Comparison of ENCODE assay signal across 27 mouse cellular contexts in the genomic region with DNA sequence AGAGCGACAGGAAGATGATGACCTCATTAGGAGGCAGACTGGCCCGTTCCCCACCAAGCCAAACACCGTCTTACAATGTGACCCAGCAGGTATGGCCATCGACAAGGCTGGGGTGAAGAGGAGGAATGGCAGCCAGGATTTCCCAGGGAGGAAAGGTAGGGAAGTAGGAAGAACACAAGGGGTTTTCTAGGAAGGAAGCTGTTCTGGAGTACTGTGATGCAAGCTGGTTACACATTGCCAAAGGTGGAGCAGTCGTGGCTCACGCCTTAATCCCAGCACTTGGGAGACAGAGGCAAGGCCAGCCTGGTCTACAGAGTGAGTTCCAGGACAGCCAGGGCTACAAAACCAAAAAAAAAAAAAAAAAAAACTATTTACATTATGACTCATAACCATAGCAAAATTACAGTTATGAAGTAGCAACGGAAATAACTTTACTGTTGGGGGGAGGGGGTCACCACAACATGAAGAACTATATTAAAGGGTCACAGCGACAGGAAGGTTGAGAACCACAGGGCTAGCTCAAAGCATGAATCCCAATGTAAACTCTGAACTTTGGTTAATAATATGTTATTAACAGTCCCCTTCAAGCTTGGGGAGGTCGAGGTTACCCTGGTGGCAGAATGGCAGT.
DNase-seq lines count a peak whose midpoint lies in the region; TF ChIP-seq lines count a peak whose summit lies in the region.
"Had no signal": no experiment of that assay in that cellular context is flagged by ENCODE, and none has a peak within 500 bp of the region (broad histone marks: within the 10 kb centered on the region; RNA-seq: fewer than 3 reads in every experiment).

No protein-coding gene starts in this region.

- H3K79me3 ChIP-seq in C2C12 (ENCODE audit: low read depth), result no peaks in the 10 kb centered on the region

- DNase-seq in lung, adult 18-20 months, result peak; percentile 8 to 23
- no peak for DNase-seq in lung, postnatal 10 days
- DNase-seq in NIH3T3 (ENCODE audit: low read depth), result peak; percentile 26
- peak; percentile 34 to 58 for DNase-seq in natural killer cell, adult 2 months (ENCODE audit: low spot score in 2 of 2)
- DNase-seq in spleen, adult 12 weeks (ENCODE audit: low spot score), result no peak
- no peak for DNase-seq in gastrocnemius, adult 18-20 months (ENCODE audit: low spot score)
- no peak for DNase-seq in embryo, embryonic 9.5 days (ENCODE audit: extremely low spot score)
- DNase-seq: adrenal gland, adult 8-10 months; B cell, adult 2 months; cerebellum, adult 11-12 months; cerebellum, postnatal 14 days; heart, adult 18-20 months; heart, postnatal 14 days; kidney, adult 18-20 months; retina, postnatal 1 day; right cerebral cortex, postnatal 25 days had no signal

- no peak overlapping the region for H3ac ChIP-seq in C2C12 (ENCODE audit: control insufficient read depth, insufficient read length, low read depth)

- no peak overlapping the region for H3K4me3 ChIP-seq in C2C12 (ENCODE audit: insufficient read depth, poor library complexity, severe bottlenecking)
- H3K4me3 ChIP-seq: embryonic facial prominence, embryonic 13.5 days; erythroblast, embryonic 14.5 days; forebrain, embryonic 12.5 days; heart, embryonic 13.5 days; left cerebral cortex, adult 2 months; limb, embryonic 15.5 days; liver, embryonic 15.5 days; midbrain, embryonic 12.5 days; neural tube, embryonic 12.5 days; stomach, embryonic 15.5 days had no signal

- no peak for TF ChIP-seq CTCF in C2C12 (IDR thresholded peaks at IDR 0.05; ENCODE audit: control insufficient read depth, insufficient read depth, insufficient read length)

- no peaks in the 10 kb centered on the region for H3K36me3 ChIP-seq in C2C12 (ENCODE audit: control insufficient read depth, insufficient read depth)
- H3K36me3 ChIP-seq: embryonic facial prominence, embryonic 13.5 days; forebrain, embryonic 12.5 days; heart, embryonic 13.5 days; limb, embryonic 15.5 days; liver, embryonic 15.5 days; midbrain, embryonic 12.5 days; neural tube, embryonic 12.5 days; stomach, embryonic 15.5 days had no signal

- no peaks in the 10 kb centered on the region for H3K79me2 ChIP-seq in C2C12 (ENCODE audit: control insufficient read depth, insufficient read depth)

- no peaks in the 10 kb centered on the region for H3K27me3 ChIP-seq in C2C12 (ENCODE audit: control insufficient read depth, insufficient read depth, insufficient read length)
- H3K27me3 ChIP-seq: embryonic facial prominence, embryonic 13.5 days; forebrain, embryonic 12.5 days; heart, embryonic 13.5 days; limb, embryonic 15.5 days; liver, embryonic 15.5 days; midbrain, embryonic 12.5 days; neural tube, embryonic 12.5 days; stomach, embryonic 15.5 days had no signal

TF ChIP-seq in C2C12, 6 proteins besides CTCF, POLR2A, EP300 and RAD21:
- no peak for TF ChIP-seq MYOD1 (IDR thresholded peaks at IDR 0.05; ENCODE audit: control insufficient read depth, insufficient read length, low read depth)
- TF ChIP-seq MYOG (IDR thresholded peaks at IDR 0.05; ENCODE audit: control insufficient read depth, extremely low read depth, insufficient read length), result no peak
- peak; percentile 33 for TF ChIP-seq CEBPB (IDR thresholded peaks at IDR 0.05; ENCODE audit: low read depth)
- TF ChIP-seq FOSL1 (IDR thresholded peaks at IDR 0.05; ENCODE audit: insufficient read depth, low read length, poor library complexity, severe bottlenecking), result peak; percentile 17
- no peak for TF ChIP-seq MAX (IDR thresholded peaks at IDR 0.05)
- TF ChIP-seq USF1 (IDR thresholded peaks at IDR 0.05; ENCODE audit: low read depth), result no peak

Comparison
In these comparisons a context has a peak if more than half of its experiments do, and no peak if none do; other contexts are left out.
1. DNase-seq: peak in lung, adult 18-20 months (2 of 2), NIH3T3 (single experiment) and natural killer cell, adult 2 months (2 of 2); none in lung, postnatal 10 days (single experiment), spleen, adult 12 weeks (single experiment), gastrocnemius, adult 18-20 months (single experiment) and embryo, embryonic 9.5 days (single experiment).